Mouse (Mus musculus) G1E (cell line): ENCODE measurements around the gene Trak1.

Source experiments
- CTCF ChIP-seq: IDR thresholded peaks from 2 replicates; pipeline ENCODE4 v1.5.1; 2012; ENCODE audit warnings: low read depth, low read length, inconsistent platforms, mixed read lengths
- GATA1 ChIP-seq: IDR thresholded peaks from 2 replicates; pipeline ENCODE4 v1.6.1; 2012; ENCODE audit warnings: borderline replicate concordance, low read length, inconsistent platforms, mixed read lengths
- GATA2 ChIP-seq: IDR thresholded peaks from 2 replicates; pipeline ENCODE4 v1.6.1; 2012; ENCODE audit warnings: low read depth, low read length, inconsistent platforms, borderline replicate concordance
- TAL1 ChIP-seq: conservative IDR thresholded peaks from 2 replicates; pipeline ENCODE4 v1.6.1; 2012; ENCODE audit warnings: low read depth, low read length, inconsistent platforms, mixed read lengths

DNA sequence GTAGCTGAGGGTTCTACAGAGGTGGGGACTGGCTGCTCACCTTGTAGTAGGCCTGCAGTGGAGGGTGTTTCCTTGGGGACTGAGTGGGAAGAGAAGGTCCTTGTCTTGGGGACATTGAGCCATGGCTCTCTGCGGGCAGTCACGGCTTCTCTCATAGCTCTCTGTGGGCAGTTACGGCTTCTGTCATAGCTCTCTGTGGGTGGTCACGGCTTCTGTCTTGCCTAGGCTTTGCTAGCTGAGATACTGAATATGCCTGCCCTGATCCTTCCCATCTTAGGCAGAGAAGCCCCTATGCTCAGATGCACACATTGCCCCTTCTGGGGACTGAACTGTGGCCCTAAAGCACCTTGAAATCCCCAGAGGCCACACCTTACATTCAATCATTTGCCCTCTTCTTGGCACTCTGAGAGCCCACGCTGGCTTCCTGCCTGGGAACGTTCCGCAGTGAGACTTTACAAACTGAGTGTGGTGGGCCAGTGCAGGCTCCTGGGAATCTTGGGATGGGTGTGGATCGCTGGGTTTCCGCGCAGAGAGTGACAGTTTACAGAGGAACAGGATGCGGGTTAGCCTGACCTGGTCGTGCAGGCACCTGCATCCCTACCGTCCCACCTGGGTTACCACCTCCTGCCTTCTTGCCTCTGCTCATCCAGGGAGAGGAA lies 91.1 kb downstream of the Trak1 start:
- TF ChIP-seq TAL1 = no peak
- TF ChIP-seq CTCF = no peak
- TF ChIP-seq GATA1 = no peak
- no peak for TF ChIP-seq GATA2
